Mouse (Mus musculus): ENCODE results near the gene Nrxn3.

GRCm38 (mm10) chr12:90063443-90063842 lies 1340.8 kb downstream of the Nrxn3 start:
- TF ChIP-seq CTCF (IDR thresholded peaks at IDR 0.05; ENCODE audit: borderline replicate concordance, control insufficient read depth, extremely low read depth, insufficient read depth, low read length, poor library complexity) (no peak), POLR2A (IDR thresholded peaks at IDR 0.05; ENCODE audit: control insufficient read depth, extremely low read depth, insufficient read depth, low read length, poor library complexity) (no peak)

All from thymus, adult 2 months (tissue).